In the genomic region with DNA sequence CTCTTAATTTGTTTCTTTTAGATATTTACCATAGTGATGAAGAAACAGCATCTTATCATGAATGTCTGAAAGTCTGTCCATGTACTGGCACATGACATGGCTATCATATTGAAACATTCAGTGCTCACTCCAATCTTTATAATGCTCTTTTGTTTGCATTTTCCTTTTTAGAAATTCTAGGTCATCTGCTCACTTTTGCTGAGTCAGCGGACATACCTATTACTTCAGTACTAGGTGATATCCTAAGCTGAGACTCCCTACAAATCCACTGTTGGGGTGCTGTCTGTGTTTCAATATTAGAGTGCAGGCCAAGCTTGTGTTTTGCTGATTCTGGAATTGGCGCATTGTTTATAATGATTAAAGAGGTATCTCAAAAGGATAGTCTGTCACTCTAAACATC, we compare ENCODE assay signal across 20 mouse cellular contexts.
DNase-seq lines count a peak whose midpoint lies in the region; TF ChIP-seq lines count a peak whose summit lies in the region.
"Had no signal": no experiment of that assay in that cellular context is flagged by ENCODE, and none has a peak within 500 bp of the region (broad histone marks: within the 10 kb centered on the region; RNA-seq: fewer than 3 reads in every experiment).

No protein-coding gene starts in this region.

- no peak overlapping the region for H3K4me2 ChIP-seq in CH12.LX (ENCODE audit: insufficient read depth, low read depth, poor library complexity, severe bottlenecking)

- H3K36me3 ChIP-seq in CH12.LX (replicated peaks in 1 of 2; ENCODE audit: control insufficient read depth in 1 of 2, insufficient read depth in 1 of 2, low read length in 1 of 2) = no peaks in the 10 kb centered on the region
- H3K36me3 ChIP-seq in ES-E14 (ENCODE audit: control insufficient read depth, insufficient read depth, low read length, poor library complexity, severe bottlenecking) = no peaks in the 10 kb centered on the region
- H3K36me3 ChIP-seq in MEL (ENCODE audit: control insufficient read depth in 1 of 2, insufficient read depth in 2 of 2, low read length in 2 of 2) = no peaks in the 10 kb centered on the region
- no peaks in the 10 kb centered on the region for H3K36me3 ChIP-seq in embryonic facial prominence, embryonic 10.5 days (replicated peaks)
- H3K36me3 ChIP-seq: G1E had no signal

- DNase-seq in CH12.LX (ENCODE audit: extremely low read depth) (no peak), ES-E14 (ENCODE audit: low read depth, low spot score) (no peak), MEL (ENCODE audit: low read depth, low spot score) (no peak)
- DNase-seq in right cerebral cortex, postnatal 25 days = no peak
- no peak for DNase-seq in lung, postnatal 4 days
- no peak for DNase-seq in embryonic facial prominence, embryonic 10.5 days (ENCODE audit: low spot score)
- DNase-seq: adrenal gland, adult 2 months; adrenal gland, adult 8-10 months; adrenal gland, postnatal 10 days; adrenal gland, postnatal 14 days; adrenal gland, postnatal 25 days; adrenal gland, postnatal 36 days; B cell, adult 2 months; cerebellum, adult 11 months; cerebellum, adult 11-12 months; cerebellum, adult 18-20 months; cerebellum, adult 2 months; cerebellum, adult 8-10 months; cerebellum, adult 9-10 months had no signal

- peaks cover 4% of the 10 kb centered on the region for H3K9me3 ChIP-seq in CH12.LX (replicated peaks; ENCODE audit: low read length)
- no peaks in the 10 kb centered on the region for H3K9me3 ChIP-seq in ES-E14 (ENCODE audit: control insufficient read depth, insufficient read depth, low read depth, low read length)
- H3K9me3 ChIP-seq in MEL (replicated peaks; ENCODE audit: insufficient read depth, low read length) = no peaks in the 10 kb centered on the region
- H3K9me3 ChIP-seq in embryonic facial prominence, embryonic 10.5 days = 0 out of 2 replicates have a peak, but pooled peaks cover 4% of the 10 kb centered on the region

- TF ChIP-seq EP300 in CH12.LX (IDR thresholded peaks at IDR 0.05; ENCODE audit: low read length) (no peak), MEL (IDR thresholded peaks at IDR 0.05; ENCODE audit: low read depth in 1 of 2, low read length in 2 of 2) (no peak)

- H3K79me2 ChIP-seq in CH12.LX (replicated peaks; ENCODE audit: control insufficient read depth, extremely low read depth, insufficient read depth, poor library complexity, severe bottlenecking) = no peaks in the 10 kb centered on the region
- H3K79me2 ChIP-seq in MEL (ENCODE audit: control insufficient read depth, insufficient read depth, low read length, poor library complexity) = no peaks in the 10 kb centered on the region

- dilution Hi-C loops in CH12.LX (cut with MboI; ENCODE audit: extremely low pct_ligation_motif_present, extremely low pct_unique_long_range_greater_than_20kb, low sequenced_read_pairs) = no loop called here

- in situ Hi-C loops in CH12.LX (cut with MboI; ENCODE audit: low pct_ligation_motif_present, low pct_unique_long_range_greater_than_20kb, low sequenced_read_pairs) = no loop called here
- in situ Hi-C loops in ES-E14 (cut with MboI; ENCODE audit: low sequenced_read_pairs in 2 of 2, unreplicated experiment in 2 of 2) = no loop called here

- H3K27ac ChIP-seq in CH12.LX (ENCODE audit: insufficient read depth, low read depth) (no peak overlapping the region), ES-E14 (ENCODE audit: insufficient read depth, low read depth, low read length, poor library complexity, severe bottlenecking) (no peak overlapping the region), MEL (ENCODE audit: control insufficient read depth, low read depth, low read length) (no peak overlapping the region)
- H3K27ac ChIP-seq in embryonic facial prominence, embryonic 10.5 days (replicated peaks) = no peak overlapping the region

- 94% methylated on average over 2 of the region's 2 CpGs for WGBS in embryonic facial prominence, embryonic 10.5 days

- TF ChIP-seq POLR2A in CH12.LX (IDR thresholded peaks at IDR 0.05; ENCODE audit: low read depth, low read length) (no peak), MEL (IDR thresholded peaks at IDR 0.05; ENCODE audit: control insufficient read depth in 1 of 2, insufficient read depth in 1 of 2, low read depth in 1 of 2, low read length in 2 of 2, poor library complexity in 1 of 2) (no peak)

- H3K9ac ChIP-seq in CH12.LX (ENCODE audit: insufficient read depth, low read depth) (no peak overlapping the region), ES-E14 (ENCODE audit: insufficient read depth, low read depth, low read length, poor library complexity, severe bottlenecking) (no peak overlapping the region), MEL (ENCODE audit: control insufficient read depth, low read depth, low read length, poor library complexity, severe bottlenecking) (no peak overlapping the region)

- TF ChIP-seq CTCF in CH12.LX (conservative IDR thresholded peaks at IDR 0.05 in 1 of 2, IDR thresholded peaks at IDR 0.05 in 1 of 2; ENCODE audit: low read depth in 2 of 2, low read length in 2 of 2) (no peak), MEL (IDR thresholded peaks at IDR 0.05 in 2 of 3, conservative IDR thresholded peaks at IDR 0.05 in 1 of 3; ENCODE audit: control insufficient read depth in 1 of 3, insufficient read depth in 1 of 3, low read depth in 2 of 3, low read length in 3 of 3, poor library complexity in 1 of 3, severe bottlenecking in 1 of 3) (no peak)

- TF ChIP-seq RAD21 in CH12.LX (IDR thresholded peaks at IDR 0.05; ENCODE audit: low read depth, low read length) (no peak), MEL (IDR thresholded peaks at IDR 0.05; ENCODE audit: low read depth, low read length) (no peak)

- no peaks in the 10 kb centered on the region for H3K27me3 ChIP-seq in CH12.LX (replicated peaks)
- H3K27me3 ChIP-seq in MEL (ENCODE audit: control insufficient read depth in 1 of 2, insufficient read depth in 2 of 2, low read length in 2 of 2) = no peaks in the 10 kb centered on the region
- H3K27me3 ChIP-seq in embryonic facial prominence, embryonic 10.5 days (replicated peaks; ENCODE audit: low read depth, poor library complexity, severe bottlenecking) = no peaks in the 10 kb centered on the region

- H3K4me1 ChIP-seq in CH12.LX (ENCODE audit: control insufficient read depth in 1 of 2, insufficient read depth in 2 of 2) (peaks cover 0 to 7% of the 10 kb centered on the region in 2 experiments; a peak in 1 of 4 replicates), ES-E14 (ENCODE audit: control insufficient read depth in 2 of 2, insufficient read depth in 2 of 2, low read length in 2 of 2, poor library complexity in 1 of 2) (no peaks in the 10 kb centered on the region), MEL (ENCODE audit: control insufficient read depth in 1 of 2, insufficient read depth in 2 of 2, low read length in 2 of 2) (no peaks in the 10 kb centered on the region)
- H3K4me1 ChIP-seq in embryonic facial prominence, embryonic 10.5 days = no peaks in the 10 kb centered on the region

- no peak overlapping the region for H3K4me3 ChIP-seq in CH12.LX (replicated peaks in 1 of 3; ENCODE audit: low read depth in 2 of 3, low read length in 2 of 3, poor library complexity in 1 of 3)
- no peak overlapping the region for H3K4me3 ChIP-seq in ES-E14 (ENCODE audit: insufficient read depth in 1 of 2, low read depth in 1 of 2, low read length in 2 of 2, poor library complexity in 1 of 2, severe bottlenecking in 1 of 2)
- no peak overlapping the region for H3K4me3 ChIP-seq in MEL (ENCODE audit: control insufficient read depth in 1 of 2, insufficient read depth in 1 of 2, low read depth in 2 of 2, low read length in 2 of 2)
- H3K4me3 ChIP-seq in embryonic facial prominence, embryonic 10.5 days = no peak overlapping the region

TF ChIP-seq in CH12.LX, 34 proteins besides CTCF, POLR2A, EP300 and RAD21:
- peak; percentile 95 for TF ChIP-seq MAFK (IDR thresholded peaks at IDR 0.05; ENCODE audit: insufficient replicate concordance, low read length)
- no peak for TF ChIP-seq TCF12 (IDR thresholded peaks at IDR 0.05; ENCODE audit: low read depth, low read length)
- TF ChIP-seq HCFC1 (IDR thresholded peaks at IDR 0.05; ENCODE audit: low read depth, low read length) = no peak
- no peak for TF ChIP-seq MYC (IDR thresholded peaks at IDR 0.05; ENCODE audit: low read depth, low read length)

TF ChIP-seq in ES-E14, 5 proteins besides CTCF, POLR2A, EP300 and RAD21:
- TF ChIP-seq MAFK (IDR thresholded peaks at IDR 0.05; ENCODE audit: insufficient read depth, low read depth, low read length) (peak; percentile 93), ZC3H11A (IDR thresholded peaks at IDR 0.05; ENCODE audit: borderline replicate concordance, low read depth, low read length) (no peak)

TF ChIP-seq in MEL, 35 proteins besides CTCF, POLR2A, EP300 and RAD21:
- TF ChIP-seq MAFK (IDR thresholded peaks at IDR 0.05; ENCODE audit: borderline replicate concordance, low read depth, low read length) (peak; percentile 53; the same call in 1 of the 2 replicates), GABPA (IDR thresholded peaks at IDR 0.05; ENCODE audit: low read depth, low read length) (no peak)
